Mouse (Mus musculus): ENCODE results near the gene T2. TPM values are rescaled to one million over a fixed set of nuclear protein-coding genes. Genes with fewer than 3 reads are reported as not detected.
"Not testable (repeated sequence)": the region's sequence is repeated elsewhere in the genome, so short reads cannot be mapped to it uniquely, and the experiment has no call there.

Gene T2
- 0.22 and 0.24 TPM in 2 replicates for polyA plus RNA-seq (2015; fragmentation: Nextera tagmentation; extraction: Ambion mirVana)

DNA sequence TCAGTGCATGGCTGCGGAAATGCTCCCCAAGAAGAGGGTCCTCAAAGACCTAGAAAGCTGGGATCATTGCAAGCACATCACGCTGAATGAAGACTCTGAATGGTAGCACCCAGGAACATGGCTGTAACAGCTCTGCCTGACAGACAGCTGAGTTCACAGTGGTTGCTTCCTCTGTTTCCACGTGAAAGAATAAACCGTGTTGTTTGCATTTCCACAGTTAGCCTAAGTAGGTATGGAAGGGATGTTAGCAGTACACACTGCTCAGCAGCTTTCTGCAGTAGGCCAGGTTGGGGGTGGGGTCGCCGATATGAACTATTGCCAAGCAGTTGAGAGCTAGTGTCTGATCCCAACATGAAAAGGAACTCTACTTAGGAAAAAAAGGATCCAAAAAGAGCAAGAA is at the start of gene T2:
T2 (plus strand) TSS at position 301 of the 400 bp plus-strand sequence.
- no peak for ATAC-seq
- no peaks in the 10 kb centered on the region for H3K36me3 ChIP-seq (ENCODE audit: control insufficient read depth, insufficient read depth, low read length)
- H3K4me3 ChIP-seq (ENCODE audit: low read length), result no peak within 1 kb of the TSS
- H3K4me1 ChIP-seq (ENCODE audit: control insufficient read depth, insufficient read depth, low read length), result no peaks in the 10 kb centered on the region
- H3K27ac ChIP-seq (ENCODE audit: low read length), result no peak within 1 kb of the TSS
- no peaks in the 10 kb centered on the region for H3K9me3 ChIP-seq (ENCODE audit: control insufficient read depth, low read length)
- H3K9ac ChIP-seq (ENCODE audit: low read depth, low read length), result no peak within 1 kb of the TSS
- no peaks in the 10 kb centered on the region for H3K27me3 ChIP-seq (replicated peaks; ENCODE audit: control insufficient read depth, insufficient read depth, low read length)
- H3K4me2 ChIP-seq (ENCODE audit: low read depth, low read length), result no peak within 1 kb of the TSS
- WGBS, result 82% methylated on average over 6 of the region's 6 CpGs

DNA sequence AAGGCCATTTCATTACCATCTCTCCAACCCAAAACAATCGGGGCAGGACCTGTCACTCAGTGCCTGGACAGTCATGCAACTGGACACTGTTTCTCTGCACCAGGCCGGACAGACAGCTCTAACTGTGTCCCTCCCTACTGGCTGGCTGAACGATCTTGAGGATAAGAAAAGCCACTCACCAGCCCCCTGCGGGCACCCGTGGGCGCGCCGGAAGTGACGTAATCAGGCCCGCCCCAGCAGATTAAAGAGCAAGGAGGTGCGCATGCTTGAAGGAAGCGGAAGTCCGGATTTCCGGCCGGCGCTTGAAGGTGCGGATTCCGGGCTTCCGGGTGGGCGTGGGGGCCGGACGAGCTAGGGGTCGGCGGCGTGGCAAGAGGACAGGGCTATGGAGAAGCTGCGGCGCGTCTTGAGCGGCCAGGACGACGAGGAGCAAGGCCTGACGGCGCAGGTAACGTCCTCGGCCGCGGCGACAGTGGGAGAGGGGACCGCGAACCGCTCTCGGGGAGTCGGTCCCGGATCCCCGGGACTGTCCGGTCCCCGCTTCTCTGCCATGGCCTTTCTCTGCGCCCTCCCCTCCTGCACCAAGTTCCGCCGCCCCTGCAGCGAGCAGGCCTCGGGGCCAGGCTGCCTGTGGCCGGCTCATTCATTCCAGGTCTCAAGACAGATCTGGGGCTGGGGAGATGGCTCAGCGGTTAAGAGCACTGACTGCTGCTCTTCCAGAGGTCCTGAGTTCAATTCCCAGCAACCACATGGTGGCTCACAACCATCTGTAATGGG is 44.8 kb upstream of the T2 start, which contains the start of gene Sft2d1:
Sft2d1 (plus strand) TSS at position 265 of the 777 bp plus-strand sequence.
- no peaks in the 10 kb centered on the region for H3K36me3 ChIP-seq (ENCODE audit: control insufficient read depth, insufficient read depth, low read length)
- no peaks in the 10 kb centered on the region for H3K9me3 ChIP-seq (ENCODE audit: control insufficient read depth, low read length)
- H3K9ac ChIP-seq (ENCODE audit: low read depth, low read length), result peak within 1 kb of the TSS; percentile 75
- H3K27me3 ChIP-seq (replicated peaks; ENCODE audit: control insufficient read depth, insufficient read depth, low read length), result no peaks in the 10 kb centered on the region
- H3K27ac ChIP-seq (ENCODE audit: low read length), result peak within 1 kb of the TSS; percentile 55
- H3K4me2 ChIP-seq (ENCODE audit: low read depth, low read length), result peak within 1 kb of the TSS; percentile 68
- peaks cover 18% of the 10 kb centered on the region for H3K4me1 ChIP-seq (ENCODE audit: control insufficient read depth, insufficient read depth, low read length)
- H3K4me3 ChIP-seq (ENCODE audit: low read length), result peak within 1 kb of the TSS; percentile 67
- under 1% methylated on average over 54 of the region's 54 CpGs for WGBS
- peak; percentile 96 for ATAC-seq

DNA sequence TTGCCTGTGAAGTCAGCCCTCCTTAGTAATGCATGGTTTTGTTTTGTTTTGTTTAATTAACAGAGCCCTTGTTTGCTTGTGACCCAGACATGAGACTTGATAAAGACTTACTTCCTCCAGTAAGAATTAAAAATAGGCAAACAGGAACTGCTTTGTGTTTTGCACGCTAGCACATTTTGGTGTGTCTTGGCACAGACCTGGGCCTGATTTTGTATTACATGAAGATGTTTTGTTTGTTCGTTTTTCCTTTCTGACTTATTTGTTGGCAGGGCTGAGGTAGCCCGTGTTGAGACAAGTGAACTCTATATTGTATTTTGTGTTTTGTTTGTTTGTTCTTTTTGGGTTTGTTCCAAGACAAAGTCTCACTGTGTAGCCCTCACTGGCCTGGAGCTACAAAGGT is 44.0 kb upstream of the T2 start:
- ATAC-seq, result no peak
- no peaks in the 10 kb centered on the region for H3K27me3 ChIP-seq (replicated peaks; ENCODE audit: control insufficient read depth, insufficient read depth, low read length)
- peaks cover 18% of the 10 kb centered on the region for H3K4me1 ChIP-seq (ENCODE audit: control insufficient read depth, insufficient read depth, low read length)
- no peaks in the 10 kb centered on the region for H3K9me3 ChIP-seq (ENCODE audit: control insufficient read depth, low read length)
- H3K27ac ChIP-seq (ENCODE audit: low read length), result no peak overlapping the region
- H3K4me2 ChIP-seq (ENCODE audit: low read depth, low read length), result peak overlapping the region; percentile 56
- H3K36me3 ChIP-seq (ENCODE audit: control insufficient read depth, insufficient read depth, low read length), result no peaks in the 10 kb centered on the region
- 32% methylated on average over 3 of the region's 3 CpGs for WGBS
- H3K4me3 ChIP-seq (ENCODE audit: low read length), result peak overlapping the region; percentile 67
- H3K9ac ChIP-seq (ENCODE audit: low read depth, low read length), result peak overlapping the region; percentile 75

DNA sequence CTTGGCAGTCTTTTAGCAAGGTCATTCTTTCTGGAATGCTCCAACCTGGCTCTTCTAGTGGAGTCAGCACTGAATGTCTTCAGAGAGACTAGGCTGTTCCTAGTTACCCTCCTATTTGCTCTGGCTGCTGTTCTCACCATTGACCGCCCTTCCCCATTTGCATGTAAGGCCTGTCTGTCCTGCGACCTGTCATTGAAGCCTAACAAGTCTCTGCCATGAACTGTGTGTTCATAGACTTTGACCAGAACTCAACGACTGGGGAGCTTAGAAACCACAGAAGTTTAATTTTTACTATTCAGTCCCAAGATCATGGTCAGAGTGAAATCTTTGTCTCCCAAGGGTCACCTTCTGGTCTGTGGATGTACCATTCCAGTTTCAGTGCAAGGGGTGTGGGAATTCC is 41.8 kb upstream of the T2 start:
- Histone ChIP-seq H3K27me3 (replicated peaks; ENCODE audit: control insufficient read depth, insufficient read depth, low read length) (no peaks in the 10 kb centered on the region), H3K4me1 (ENCODE audit: control insufficient read depth, insufficient read depth, low read length) (peaks cover 18% of the 10 kb centered on the region), H3K27ac (ENCODE audit: low read length) (no peak overlapping the region), H3K9me3 (ENCODE audit: control insufficient read depth, low read length) (no peaks in the 10 kb centered on the region), H3K36me3 (ENCODE audit: control insufficient read depth, insufficient read depth, low read length) (no peaks in the 10 kb centered on the region), H3K9ac (ENCODE audit: low read depth, low read length) (no peak overlapping the region), H3K4me2 (ENCODE audit: low read depth, low read length) (no peak overlapping the region), H3K4me3 (ENCODE audit: low read length) (no peak overlapping the region)
- 82% methylated on average over 3 of the region's 3 CpGs for WGBS
- no peak for ATAC-seq

DNA sequence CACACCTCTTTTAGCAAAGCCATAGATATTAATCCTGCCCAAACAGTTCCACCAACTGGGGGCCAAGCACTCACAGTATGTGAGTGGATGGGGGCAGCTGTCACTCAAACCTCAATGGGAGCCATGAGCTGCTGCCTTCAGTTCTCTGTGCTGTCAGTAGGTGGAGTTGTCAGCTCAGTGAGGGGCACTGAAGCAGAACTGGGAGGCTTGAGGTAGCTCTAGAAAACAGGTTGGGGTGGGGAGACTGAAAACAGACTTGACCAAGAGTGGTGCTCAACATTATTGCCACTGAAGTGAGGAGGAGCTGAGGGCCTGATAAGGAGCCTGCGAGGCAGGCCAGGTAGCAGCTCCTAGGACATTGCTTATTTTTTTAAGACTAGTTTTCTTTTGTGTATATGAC is 39.5 kb upstream of the T2 start:
- H3K27ac ChIP-seq (ENCODE audit: low read length), result no peak overlapping the region
- WGBS, result 70% methylated on average over 1 of the region's 1 CpGs
- H3K4me3 ChIP-seq (ENCODE audit: low read length), result no peak overlapping the region
- no peaks in the 10 kb centered on the region for H3K27me3 ChIP-seq (replicated peaks; ENCODE audit: control insufficient read depth, insufficient read depth, low read length)
- peaks cover 18% of the 10 kb centered on the region for H3K4me1 ChIP-seq (ENCODE audit: control insufficient read depth, insufficient read depth, low read length)
- H3K4me2 ChIP-seq (ENCODE audit: low read depth, low read length), result no peak overlapping the region
- H3K36me3 ChIP-seq (ENCODE audit: control insufficient read depth, insufficient read depth, low read length), result no peaks in the 10 kb centered on the region
- no peaks in the 10 kb centered on the region for H3K9me3 ChIP-seq (ENCODE audit: control insufficient read depth, low read length)
- H3K9ac ChIP-seq (ENCODE audit: low read depth, low read length), result no peak overlapping the region
- no peak for ATAC-seq

DNA sequence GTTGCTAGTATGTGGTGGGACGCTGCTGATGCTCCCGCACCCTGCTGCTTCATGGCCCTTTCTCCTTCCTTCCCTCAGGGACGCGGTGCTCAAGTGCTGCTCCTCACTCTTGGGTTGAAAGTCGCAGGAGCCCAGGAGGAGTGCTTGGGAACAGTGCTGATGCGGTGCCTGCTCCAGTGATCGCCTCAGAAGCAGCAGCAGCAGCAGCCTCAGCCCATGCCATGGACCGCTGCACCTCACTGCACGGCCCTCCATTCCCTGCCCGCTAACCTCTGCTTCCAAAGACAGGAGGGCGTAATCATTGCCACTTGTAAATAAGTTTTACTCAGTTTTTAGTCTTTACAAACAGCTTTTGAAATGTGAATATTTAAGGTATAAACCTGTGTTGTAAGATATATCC is 28.9 kb upstream of the T2 start:
- H3K4me3 ChIP-seq (ENCODE audit: low read length); H3K4me2 ChIP-seq (ENCODE audit: low read depth, low read length); H3K36me3 ChIP-seq (ENCODE audit: control insufficient read depth, insufficient read depth, low read length); H3K4me1 ChIP-seq (ENCODE audit: control insufficient read depth, insufficient read depth, low read length); H3K9ac ChIP-seq (ENCODE audit: low read depth, low read length); ATAC-seq; H3K27ac ChIP-seq (ENCODE audit: low read length); H3K9me3 ChIP-seq (ENCODE audit: control insufficient read depth, low read length); H3K27me3 ChIP-seq (replicated peaks; ENCODE audit: control insufficient read depth, insufficient read depth, low read length): not testable (repeated sequence)
- WGBS, result 91% methylated on average over 10 of the region's 11 CpGs

DNA sequence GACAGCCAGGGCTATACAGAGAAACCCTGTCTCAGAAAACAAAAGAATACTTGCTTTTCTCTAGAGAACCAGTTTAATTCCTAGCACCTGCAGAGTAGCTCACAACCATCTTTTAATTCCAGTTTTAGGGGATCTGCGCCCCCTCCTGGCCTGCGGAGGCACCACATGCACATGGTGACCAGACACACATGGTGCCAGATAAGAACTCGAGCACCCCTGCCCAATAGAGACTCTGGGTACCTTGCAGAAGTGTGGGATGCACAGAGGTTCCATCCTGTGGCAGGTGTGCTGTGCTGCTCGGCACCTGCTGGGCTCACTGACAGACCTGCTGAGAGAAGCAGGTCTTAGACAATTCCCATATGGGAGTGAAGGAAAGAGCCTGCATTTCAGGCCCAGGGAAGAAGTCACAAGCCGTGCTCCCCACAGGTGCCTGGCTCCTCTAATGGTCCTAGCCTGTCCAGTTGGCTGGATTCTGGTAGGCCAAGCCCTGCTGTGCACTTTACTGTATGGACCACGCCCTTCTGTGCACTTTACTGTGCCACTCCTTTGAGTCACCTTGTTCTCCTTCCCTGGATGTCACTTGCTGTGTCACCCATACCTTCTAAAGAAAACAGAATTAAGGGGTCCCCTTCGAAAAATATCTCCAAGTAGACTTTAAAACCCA is 27.1 kb upstream of the T2 start:
- 66% methylated on average over 7 of the region's 7 CpGs for WGBS
- Histone ChIP-seq H3K9me3 (ENCODE audit: control insufficient read depth, low read length) (no peaks in the 10 kb centered on the region), H3K4me2 (ENCODE audit: low read depth, low read length) (no peak overlapping the region), H3K27me3 (replicated peaks; ENCODE audit: control insufficient read depth, insufficient read depth, low read length) (no peaks in the 10 kb centered on the region), H3K4me3 (ENCODE audit: low read length) (no peak overlapping the region), H3K36me3 (ENCODE audit: control insufficient read depth, insufficient read depth, low read length) (0 out of 2 replicates have a peak, but pooled peaks cover 4% of the 10 kb centered on the region), H3K9ac (ENCODE audit: low read depth, low read length) (no peak overlapping the region), H3K4me1 (ENCODE audit: control insufficient read depth, insufficient read depth, low read length) (no peaks in the 10 kb centered on the region), H3K27ac (ENCODE audit: low read length) (no peak overlapping the region)
- ATAC-seq, result peak; percentile 53; the same call in 1 of the 2 replicates

DNA sequence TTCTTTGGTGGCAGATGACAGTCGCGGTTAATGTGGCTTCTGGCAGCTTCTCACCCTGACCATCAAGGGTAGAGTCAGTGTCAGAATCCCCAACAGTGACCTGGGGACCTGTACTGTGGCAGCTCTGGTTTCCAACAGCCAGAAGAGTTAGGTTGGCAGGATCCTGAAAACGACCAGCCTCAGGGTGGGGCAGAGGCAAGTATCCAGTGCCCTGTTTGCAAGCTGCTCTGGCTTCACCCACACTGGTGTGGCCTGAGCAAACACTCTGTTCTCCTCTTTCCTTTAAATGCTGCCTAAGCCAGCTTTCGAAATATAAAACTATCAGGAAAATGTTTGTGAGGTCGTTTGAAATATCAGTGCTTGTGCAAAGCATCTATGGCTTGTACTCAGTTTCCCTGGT is 25.2 kb upstream of the T2 start:
- no peak for ATAC-seq
- Histone ChIP-seq H3K36me3 (ENCODE audit: control insufficient read depth, insufficient read depth, low read length) (0 out of 2 replicates have a peak, but pooled peaks cover 4% of the 10 kb centered on the region), H3K9ac (ENCODE audit: low read depth, low read length) (no peak overlapping the region), H3K27me3 (replicated peaks; ENCODE audit: control insufficient read depth, insufficient read depth, low read length) (no peaks in the 10 kb centered on the region), H3K9me3 (ENCODE audit: control insufficient read depth, low read length) (no peaks in the 10 kb centered on the region), H3K4me2 (ENCODE audit: low read depth, low read length) (no peak overlapping the region), H3K4me3 (ENCODE audit: low read length) (no peak overlapping the region), H3K4me1 (ENCODE audit: control insufficient read depth, insufficient read depth, low read length) (no peaks in the 10 kb centered on the region), H3K27ac (ENCODE audit: low read length) (no peak overlapping the region)
- 73% methylated on average over 5 of the region's 5 CpGs for WGBS

GRCm38 (mm10) chr17:8337159-8337558 is 18.6 kb upstream of the T2 start, which contains the start of gene Prr18:
TSS of gene Prr18 (plus strand) at chr17:8337459.
- not testable (repeated sequence) for H3K9me3 ChIP-seq (ENCODE audit: control insufficient read depth, low read length); ATAC-seq; H3K36me3 ChIP-seq (ENCODE audit: control insufficient read depth, insufficient read depth, low read length); H3K4me3 ChIP-seq (ENCODE audit: low read length); H3K9ac ChIP-seq (ENCODE audit: low read depth, low read length); H3K4me2 ChIP-seq (ENCODE audit: low read depth, low read length); H3K27ac ChIP-seq (ENCODE audit: low read length)
- Histone ChIP-seq H3K4me1 (ENCODE audit: control insufficient read depth, insufficient read depth, low read length) (peaks cover 11% of the 10 kb centered on the region; the same call in 1 of the 2 replicates), H3K27me3 (replicated peaks; ENCODE audit: control insufficient read depth, insufficient read depth, low read length) (peaks cover 30% of the 10 kb centered on the region)
- no CpG with 5 or more reads among the region's 5 CpGs for WGBS

Measured in intestine, embryonic 16.5 days (tissue).